Mouse (Mus musculus) right cerebral cortex, postnatal 4 days (tissue): ENCODE measurements around the gene Zfp979.
"Not testable (repeated sequence)": the region's sequence is repeated elsewhere in the genome, so short reads cannot be mapped to it uniquely, and the experiment has no call there.

Source experiments
- DNase-seq: peaks from one replicate; pipeline ENCODE4 v3.0.0-alpha.2; 2022

The Zfp979 gene

DNA sequence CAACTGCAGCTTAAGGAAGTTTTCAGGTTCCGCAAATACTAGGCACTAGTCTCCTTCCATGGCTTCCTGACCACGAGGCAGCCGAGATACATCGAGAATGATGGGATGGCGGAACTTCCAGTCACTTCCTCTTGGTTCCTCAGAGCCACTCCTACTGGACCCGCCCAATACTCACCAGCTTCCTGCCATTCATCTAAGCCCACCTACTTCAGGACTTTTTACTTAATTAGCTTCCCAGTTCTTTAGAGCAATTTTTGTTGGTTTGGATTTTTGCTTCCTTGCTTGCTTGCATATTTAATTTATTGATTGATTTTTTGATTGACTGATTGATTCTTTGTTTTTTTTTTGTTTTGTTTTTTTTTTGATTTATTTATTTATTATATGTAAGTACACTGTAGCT, at the start of gene Zfp979:
Gene Zfp979 (minus strand): TSS at position 101 of the 400 bp plus-strand sequence.
- DNase-seq = not testable (repeated sequence)

DNA sequence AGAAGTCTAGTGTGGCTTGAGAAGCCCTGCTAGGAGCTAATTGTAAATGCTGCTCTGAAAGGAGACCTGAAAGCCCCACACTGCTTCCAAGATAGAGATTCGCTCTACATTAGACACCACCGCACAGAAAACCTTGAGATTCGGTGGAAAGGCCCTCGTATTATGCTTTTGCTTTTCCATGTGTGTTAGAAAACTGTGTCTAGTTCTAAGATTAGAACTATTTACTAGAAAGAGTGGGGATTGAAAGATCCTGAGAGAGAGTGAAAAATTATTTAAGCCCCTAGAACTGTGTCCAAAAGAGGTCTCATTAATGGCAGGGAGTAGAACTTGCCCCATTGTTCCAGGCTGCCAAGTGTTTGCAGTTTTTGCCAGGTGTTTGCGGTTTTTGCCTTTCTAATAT, 12.9 kb upstream of the Zfp979 start:
- not testable (repeated sequence) for DNase-seq

DNA sequence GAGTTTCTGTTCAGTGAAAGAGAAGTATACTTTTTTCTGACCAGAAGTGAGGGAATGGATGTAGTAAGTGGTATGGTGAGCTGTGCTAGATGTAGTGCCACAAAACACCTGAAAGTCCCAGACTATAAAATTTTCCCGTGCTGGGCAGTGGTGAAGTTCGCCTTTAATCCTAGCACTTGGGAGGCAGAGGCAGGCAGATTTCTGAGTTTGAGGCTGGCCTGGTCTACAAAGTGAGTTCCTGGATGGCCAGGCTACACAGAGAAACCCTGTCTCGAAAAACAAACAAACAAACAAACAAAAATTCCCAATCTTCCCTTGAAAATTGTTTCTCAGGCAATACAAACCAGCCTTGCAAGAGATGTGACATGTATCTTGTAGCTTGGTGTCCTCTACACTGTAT, 5.1 kb upstream of the Zfp979 start:
- DNase-seq = not testable (repeated sequence)

DNA sequence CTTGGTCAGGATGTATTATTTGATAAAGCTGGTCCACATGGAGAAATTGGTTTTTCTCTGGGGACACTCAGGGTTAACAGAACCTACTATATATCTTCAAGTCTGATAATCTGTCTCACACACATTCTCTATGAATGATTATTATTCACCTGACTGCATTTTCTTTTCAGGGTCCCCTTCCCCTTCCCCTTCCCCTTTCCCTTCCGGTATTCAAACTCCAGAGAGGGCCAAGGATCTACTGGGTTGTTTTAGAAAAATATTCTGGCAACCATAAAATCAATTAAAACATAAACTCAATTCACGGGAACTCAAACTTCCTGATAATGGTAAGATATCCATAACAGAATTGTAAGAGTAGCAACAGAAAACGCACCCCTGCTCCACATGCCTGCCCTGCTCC, 381 bp downstream of the Zfp979 start:
- not testable (repeated sequence) for DNase-seq

DNA sequence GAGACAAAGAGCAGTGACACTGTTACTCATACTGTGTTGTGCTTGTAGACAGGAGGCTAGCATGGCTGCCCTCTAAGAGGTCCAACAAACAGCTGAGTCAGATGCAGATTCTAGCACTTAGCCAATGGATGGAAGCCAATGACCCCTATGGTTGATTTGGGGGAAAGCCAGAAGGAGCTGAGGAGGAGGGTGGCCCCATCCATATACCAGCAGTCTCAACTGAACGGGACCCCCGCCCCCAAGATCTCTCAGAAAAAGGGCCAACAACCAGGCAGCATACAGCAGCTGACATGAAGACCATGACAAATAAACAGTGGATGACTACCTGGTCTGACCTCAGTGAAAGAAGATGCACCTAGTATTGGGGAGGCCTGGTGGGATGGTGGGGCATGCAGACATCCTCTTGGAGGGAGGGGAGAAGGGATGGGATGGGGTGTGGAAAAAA, 8.5 kb downstream of the Zfp979 start:
- not testable (repeated sequence) for DNase-seq

DNA sequence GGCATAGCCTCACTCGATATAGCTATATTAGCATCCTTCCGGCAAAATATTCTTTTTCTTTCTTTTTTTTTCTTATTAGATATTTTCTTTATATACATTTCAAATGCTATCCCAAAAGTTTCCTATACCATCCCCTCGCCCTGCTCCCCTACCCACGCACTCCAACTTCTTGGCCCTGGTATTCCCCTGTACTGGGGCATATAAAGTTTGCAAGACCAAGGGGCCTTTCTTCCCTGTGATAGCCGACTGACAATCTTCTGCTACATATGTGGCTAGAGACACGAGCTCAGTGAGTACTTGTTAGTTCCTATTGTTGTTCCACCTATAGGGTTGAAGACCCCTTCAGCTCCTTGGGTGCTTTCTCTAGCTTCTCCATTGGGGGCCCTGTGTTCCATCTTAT, 35.8 kb downstream of the Zfp979 start:
- not testable (repeated sequence) for DNase-seq

DNA sequence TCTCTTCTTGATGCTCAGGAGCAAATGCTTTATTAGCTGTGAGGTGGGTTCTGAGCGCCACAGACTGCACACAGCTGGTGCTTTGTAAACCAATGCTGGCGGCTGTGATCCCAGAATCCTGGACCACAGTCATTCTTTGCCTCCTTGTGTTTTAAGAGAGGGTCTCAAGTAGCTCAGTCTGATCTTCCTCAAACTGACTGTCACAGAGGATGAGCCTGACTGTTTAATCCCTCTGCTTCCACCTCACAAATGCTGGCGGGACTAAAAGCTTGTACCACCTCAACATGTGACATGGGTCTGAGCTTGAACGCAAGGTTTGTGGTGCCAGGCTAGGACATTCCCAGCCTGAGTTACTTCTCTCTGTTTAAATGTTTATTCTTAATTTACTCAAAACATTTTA, 36.8 kb downstream of the Zfp979 start:
- no peak for DNase-seq

DNA sequence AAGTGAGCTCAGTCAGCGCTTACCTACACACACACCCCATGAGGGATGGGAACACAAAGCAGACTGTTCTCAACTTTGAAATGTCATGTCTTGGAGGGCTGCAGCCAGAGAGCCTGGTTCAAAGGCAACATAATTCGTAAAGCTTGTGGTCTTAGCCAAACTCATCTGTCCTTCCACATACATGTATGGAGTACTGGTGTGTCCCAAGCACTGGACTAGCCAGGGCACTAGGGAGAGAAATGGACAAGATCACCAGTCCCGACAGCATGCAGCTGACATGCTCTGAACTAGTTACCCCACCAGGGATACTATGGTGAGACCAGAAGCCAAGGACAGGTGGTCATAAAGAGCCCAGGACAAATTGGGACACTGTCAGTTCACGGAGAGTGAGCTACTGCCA, 38.5 kb downstream of the Zfp979 start:
- DNase-seq = no peak

DNA sequence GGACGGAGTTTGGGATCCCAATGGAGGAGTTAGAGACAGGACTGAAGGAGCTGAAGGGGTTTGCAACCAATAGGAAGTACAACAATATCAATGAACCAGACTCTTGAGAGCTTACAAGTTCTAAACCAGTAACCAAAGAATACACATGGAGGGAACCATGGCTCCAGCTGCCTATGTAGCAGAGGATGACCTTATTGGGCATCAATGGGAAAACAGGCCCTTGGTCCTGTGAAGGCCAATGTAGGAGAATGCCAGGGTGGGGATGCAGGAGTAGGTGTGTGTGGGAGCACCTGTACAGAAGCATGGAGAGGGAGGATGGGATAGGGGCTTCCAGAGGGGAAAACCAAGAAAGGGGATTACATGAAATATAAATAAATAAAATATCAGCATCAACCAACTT, 40.4 kb downstream of the Zfp979 start:
- DNase-seq = no peak

DNA sequence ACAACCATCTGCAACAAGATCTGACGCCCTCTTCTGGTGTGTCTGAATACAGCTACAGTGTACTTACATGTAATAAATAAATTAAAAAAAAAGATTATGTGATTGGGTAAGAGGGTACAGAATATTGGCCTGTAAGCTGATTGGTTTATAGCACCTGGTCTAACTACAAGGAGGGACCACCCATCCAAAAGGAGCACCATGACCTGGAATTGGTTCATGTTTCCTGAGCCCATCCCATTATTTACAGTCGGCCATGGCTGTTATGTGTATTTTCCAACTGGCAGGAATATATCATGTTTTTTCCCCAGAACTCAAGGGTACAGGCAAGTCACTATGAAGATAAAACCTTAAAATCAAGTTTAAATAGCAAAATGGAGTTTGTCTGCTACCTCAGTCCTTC, 43.5 kb downstream of the Zfp979 start:
- DNase-seq = no peak

DNA sequence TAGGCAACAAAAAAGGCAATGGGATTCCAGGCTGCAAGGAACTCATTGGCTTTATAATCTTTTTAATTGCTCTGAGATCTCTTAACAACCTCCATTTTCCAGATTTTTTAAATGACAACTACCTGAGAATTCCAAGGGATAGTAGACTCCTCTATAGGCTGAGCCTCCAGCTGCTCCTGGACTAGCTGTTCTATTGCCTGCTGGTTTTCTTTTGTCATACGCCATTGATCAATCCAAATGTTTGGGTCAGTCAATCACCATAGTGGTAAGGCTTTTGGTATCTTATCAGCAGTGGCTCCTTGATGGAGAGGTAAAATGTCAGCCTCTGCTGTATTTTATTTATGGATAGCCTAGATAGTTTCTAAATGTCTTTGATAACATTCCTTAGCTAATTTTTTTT, 44.6 kb downstream of the Zfp979 start:
- no peak for DNase-seq

DNA sequence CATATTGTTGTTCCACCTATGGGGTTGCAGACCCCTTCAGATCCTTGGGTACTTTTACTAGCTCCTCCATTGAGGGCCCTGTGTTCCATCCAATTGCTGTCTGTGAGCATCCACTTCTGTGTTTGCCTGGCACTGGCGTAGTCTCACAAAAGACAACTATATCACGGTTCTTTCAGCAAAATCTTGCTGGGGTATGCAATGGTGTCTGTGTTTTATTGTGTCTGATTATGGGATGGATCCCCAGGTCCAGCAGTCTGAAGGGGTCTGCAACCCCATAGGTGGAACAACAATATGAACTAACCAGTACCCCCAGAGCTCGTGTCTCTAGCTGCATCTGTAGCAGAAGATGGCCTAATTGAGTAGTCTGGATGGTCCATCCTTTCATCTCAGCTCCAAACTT, 47.7 kb downstream of the Zfp979 start:
- DNase-seq = not testable (repeated sequence)

DNA sequence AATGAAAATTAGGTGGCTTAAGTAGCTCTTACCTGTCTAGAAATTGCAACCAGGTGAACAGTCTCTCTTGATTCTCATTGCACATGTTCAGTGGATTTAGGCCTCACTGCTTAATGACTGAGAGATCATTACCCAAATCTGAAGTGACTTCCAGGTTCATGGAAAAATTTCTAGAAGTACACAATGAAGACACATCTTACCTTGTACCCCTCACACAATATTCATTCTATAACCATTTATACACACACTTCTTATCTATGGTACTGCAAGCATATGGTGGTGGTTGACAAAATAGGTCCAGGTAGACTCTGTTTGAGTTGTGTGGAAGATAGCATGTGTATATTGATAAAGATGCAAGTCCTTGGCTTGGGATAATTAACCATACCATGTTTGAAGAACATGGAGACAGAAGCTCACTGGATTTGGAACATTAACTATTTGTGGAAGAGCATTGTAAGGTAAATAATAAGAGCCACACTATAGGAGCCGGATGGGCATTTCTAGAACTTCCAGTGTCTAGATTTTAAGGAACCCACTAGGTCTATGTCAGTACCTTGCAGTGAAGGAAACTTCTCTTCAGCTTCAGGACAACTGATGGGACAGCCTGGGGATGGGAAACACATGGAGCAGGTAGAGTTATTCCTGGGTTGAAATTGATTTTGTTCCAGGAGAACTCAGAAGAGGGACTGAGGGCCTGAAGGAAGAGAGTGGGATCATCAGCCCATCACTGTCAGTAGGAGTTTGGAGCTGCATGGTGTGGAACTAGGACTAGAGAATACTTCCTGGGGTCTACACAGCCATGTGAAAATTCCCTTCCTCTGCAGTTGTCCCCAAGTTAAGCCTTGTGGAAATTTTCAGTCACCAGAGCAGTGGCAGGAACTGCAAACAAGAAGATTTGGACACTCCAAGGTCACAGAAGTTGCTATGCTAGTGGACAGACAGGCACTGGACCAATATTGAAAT, 55.5 kb downstream of the Zfp979 start:
- DNase-seq = no peak

DNA sequence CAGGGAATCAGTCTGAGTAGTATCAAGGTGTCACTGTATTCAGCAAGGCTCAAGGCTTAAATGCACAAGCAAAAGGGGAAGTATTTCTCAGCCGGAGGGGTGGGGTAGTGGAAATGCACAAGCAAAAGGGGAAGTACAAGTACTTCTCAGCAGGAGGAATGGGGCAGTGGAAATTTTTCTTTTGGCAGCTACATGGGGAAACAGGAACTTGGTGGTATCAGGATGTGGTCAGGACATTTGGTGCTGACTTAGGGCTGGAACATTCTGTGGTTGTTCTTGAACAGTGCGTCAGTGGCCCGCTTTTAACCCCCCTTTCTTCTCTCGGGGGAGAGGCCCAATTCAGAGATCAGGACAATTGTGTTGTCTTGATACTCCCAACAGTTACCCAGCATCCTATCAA, 62.9 kb downstream of the Zfp979 start:
- not testable (repeated sequence) for DNase-seq

DNA sequence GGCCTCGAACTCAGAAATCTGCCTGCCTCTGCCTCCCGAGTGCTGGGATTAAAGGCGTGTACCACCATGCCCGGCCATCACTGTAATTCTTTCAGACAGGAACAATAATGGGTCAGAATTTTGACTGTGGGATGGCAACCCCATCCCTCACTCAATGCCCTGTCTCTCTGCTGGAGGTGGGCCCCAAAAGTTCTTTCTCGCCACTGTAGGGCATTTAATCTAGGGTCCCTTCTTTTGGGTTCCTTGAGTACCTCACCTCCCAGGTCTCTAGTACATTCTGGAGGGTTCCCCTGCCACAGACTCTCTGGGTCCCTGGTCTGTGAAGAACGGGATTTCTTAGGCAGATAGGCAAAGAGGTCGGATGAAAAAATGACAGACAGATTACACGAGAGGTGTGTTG, 71.2 kb downstream of the Zfp979 start:
- not testable (repeated sequence) for DNase-seq

DNA sequence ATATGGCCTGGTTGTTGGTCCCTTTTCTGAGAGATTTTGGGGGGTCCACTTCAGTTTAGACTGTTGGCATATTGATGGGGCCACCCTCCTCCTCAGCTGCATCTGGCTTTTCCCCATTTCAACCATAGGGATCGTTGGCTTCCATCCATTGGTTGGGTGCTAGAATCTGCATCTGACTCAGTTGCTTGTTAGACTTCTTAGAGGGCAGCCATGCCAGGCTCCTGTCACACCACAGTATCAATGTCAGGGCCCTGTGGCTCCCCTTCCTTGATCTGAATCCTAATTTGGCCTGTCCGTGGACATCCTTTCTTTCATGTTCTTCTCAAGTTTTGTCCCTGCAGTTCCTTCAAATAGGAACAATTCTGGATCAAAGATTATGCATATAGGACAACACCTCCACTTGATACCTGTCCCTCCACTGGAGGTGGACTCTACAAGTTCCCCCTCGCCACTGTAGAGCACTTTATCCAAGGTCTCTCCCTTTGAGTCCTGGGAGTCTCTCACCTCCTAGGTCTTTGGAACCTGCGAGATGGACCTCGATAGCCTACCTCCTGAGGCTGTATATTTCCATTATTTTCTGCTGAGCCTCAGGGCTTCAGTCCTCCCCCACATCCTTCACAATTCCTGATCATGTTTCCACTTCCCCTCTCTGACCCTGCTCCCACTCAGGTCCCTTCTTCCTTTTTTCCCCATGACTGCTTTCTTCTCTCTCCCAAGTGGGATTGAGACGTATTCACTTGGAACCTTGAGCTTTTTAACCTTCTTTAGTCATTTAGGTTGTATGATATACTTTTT, 76.7 kb downstream of the Zfp979 start:
- DNase-seq = no peak
